19 mouse cellular contexts compared by ENCODE assay signal in genomic region chr7:123359101-123359500, GRCm38 (mm10). TPM values are rescaled to one million over a fixed set of nuclear protein-coding genes. Genes with fewer than 3 reads are reported as not detected.
DNase-seq lines count a peak whose midpoint lies in the region; ATAC-seq lines count a peak whose summit lies in the region.
"Had no signal": no experiment of that assay in that cellular context is flagged by ENCODE, and none has a peak within 500 bp of the region (broad histone marks: within the 10 kb centered on the region; RNA-seq: fewer than 3 reads in every experiment).

No protein-coding gene starts in this region.

- peaks cover 9% of the 10 kb centered on the region for H3K4me1 ChIP-seq in midbrain, embryonic 10.5 days
- H3K4me1 ChIP-seq in midbrain, embryonic 15.5 days, result 0 out of 2 replicates have a peak, but pooled peaks cover 3% of the 10 kb centered on the region
- H3K4me1 ChIP-seq: embryonic facial prominence, embryonic 12.5 days had no signal

- H3K4me2 ChIP-seq in midbrain, embryonic 15.5 days, result no peak overlapping the region
- H3K4me2 ChIP-seq: embryonic facial prominence, embryonic 12.5 days; heart, embryonic 15.5 days; liver, embryonic 11.5 days; lung, embryonic 14.5 days had no signal

- no peak overlapping the region for H3K9ac ChIP-seq in midbrain, embryonic 15.5 days
- H3K9ac ChIP-seq: embryonic facial prominence, embryonic 12.5 days; forebrain, postnatal 0 days; heart, embryonic 15.5 days; lung, embryonic 14.5 days had no signal

- H3K4me3 ChIP-seq in midbrain, embryonic 10.5 days, result no peak overlapping the region
- no peak overlapping the region for H3K4me3 ChIP-seq in midbrain, embryonic 15.5 days
- H3K4me3 ChIP-seq: embryonic facial prominence, embryonic 12.5 days; gastrocnemius, adult 2 months; heart, embryonic 15.5 days; limb, embryonic 10.5 days had no signal

- no peak for ATAC-seq in midbrain, embryonic 15.5 days (replicated peaks)
- ATAC-seq in inflammation-experienced regulatory T-cells, adult 6 months, result no peak
- ATAC-seq: forebrain, postnatal 0 days; intestine, postnatal 0 days had no signal

- peaks cover 22% of the 10 kb centered on the region for H3K36me3 ChIP-seq in midbrain, embryonic 10.5 days
- no peaks in the 10 kb centered on the region for H3K36me3 ChIP-seq in midbrain, embryonic 15.5 days (replicated peaks)
- H3K36me3 ChIP-seq: embryonic facial prominence, embryonic 12.5 days; heart, embryonic 15.5 days had no signal

- WGBS in midbrain, embryonic 10.5 days, result 62% methylated on average over 7 of the region's 7 CpGs
- WGBS in midbrain, embryonic 15.5 days, result 40% methylated on average over 7 of the region's 7 CpGs

- peak; percentile 36 for DNase-seq in midbrain, embryonic 10.5 days (ENCODE audit: low spot score)
- DNase-seq in cerebellum, adult 18-20 months, result peak; percentile 60 to 73
- DNase-seq in cerebellum, postnatal 10 days, result peak; percentile 78 to 83
- peak; percentile 79 for DNase-seq in retina, postnatal 1 day
- no peak for DNase-seq in thymus, postnatal 25 days
- DNase-seq: forebrain, postnatal 0 days; gastrocnemius, adult 2 months; heart, adult 18-20 months; lung, embryonic 14.5 days had no signal

- H3K27me3 ChIP-seq in midbrain, embryonic 10.5 days (ENCODE audit: low read depth, poor library complexity, severe bottlenecking), result no peaks in the 10 kb centered on the region
- H3K27me3 ChIP-seq in midbrain, embryonic 15.5 days (replicated peaks), result no peaks in the 10 kb centered on the region
- H3K27me3 ChIP-seq: embryonic facial prominence, embryonic 12.5 days; heart, embryonic 15.5 days had no signal

- H3K9me3 ChIP-seq in midbrain, embryonic 10.5 days (replicated peaks), result no peaks in the 10 kb centered on the region; the same call in 1 of the 2 replicates
- no peaks in the 10 kb centered on the region for H3K9me3 ChIP-seq in midbrain, embryonic 15.5 days
- H3K9me3 ChIP-seq: embryonic facial prominence, embryonic 12.5 days; G1E; heart, embryonic 15.5 days; limb, embryonic 10.5 days had no signal

- H3K27ac ChIP-seq in midbrain, embryonic 10.5 days (replicated peaks), result no peak overlapping the region
- H3K27ac ChIP-seq in midbrain, embryonic 15.5 days, result no peak overlapping the region
- H3K27ac ChIP-seq: embryonic facial prominence, embryonic 12.5 days; gastrocnemius, adult 2 months; heart, embryonic 15.5 days; kidney, postnatal 0 days; limb, embryonic 10.5 days; macrophage had no signal

RNA-seq across cellular contexts. Expression of gene Lcmt1, which starts 10.5 kb away (rescaled TPM):
- 59.3 and 61.0 TPM in 2 replicates for polyA plus RNA-seq in midbrain, embryonic 10.5 days (2016; fragmentation: Nextera tagmentation; extraction: Ambion mirVana)
- 101 and 103 TPM in 2 replicates for polyA plus RNA-seq in midbrain, embryonic 15.5 days (2015; fragmentation: Nextera tagmentation; extraction: Ambion mirVana)
- 10 to 100 TPM; 28.0 to 33.4 (median 30.3) TPM for polyA plus RNA-seq in inflammation-experienced regulatory T-cells, adult 6 months (2017; shearing (Covaris generic))

RNA-seq across cellular contexts. Expression of gene Arhgap17, which starts 10.6 kb away (rescaled TPM):
- 25.9 and 30.3 TPM in 2 replicates for polyA plus RNA-seq in midbrain, embryonic 10.5 days (2016; fragmentation: Nextera tagmentation; extraction: Ambion mirVana)
- 8.9 and 10.6 TPM in 2 replicates for polyA plus RNA-seq in midbrain, embryonic 15.5 days (2015; fragmentation: Nextera tagmentation; extraction: Ambion mirVana)
- 10 to 100 TPM; 19.5 to 23.4 (median 22.6) TPM for polyA plus RNA-seq in inflammation-experienced regulatory T-cells, adult 6 months (2017; shearing (Covaris generic))
